Mouse (Mus musculus): ENCODE data around the gene Hcrtr1. TPM values are rescaled to one million over a fixed set of nuclear protein-coding genes. Genes with fewer than 3 reads are reported as not detected.

Hcrtr1 gene
- polyA plus RNA-seq, 1 experiment from 2014 or later: 1.7 TPM

- WGBS: 3% methylated on average over 6 of the region's 6 CpGs
These were observed 37.0 kb downstream of the Hcrtr1 start, which contains the start of gene Pef1 for GRCm38 (mm10) chr4:130102111-130102651. Gene Pef1 (plus strand): TSS chr4:130102558.

GRCm38 (mm10) chr4:130101183-130101582 is 38.0 kb downstream of the Hcrtr1 start:
- no peak; the same call in 1 of the 2 replicates for ATAC-seq (ENCODE audit: low FRiP score)

More at GRCm38 (mm10) chr4:130102111-130102651, 37.0 kb downstream of the Hcrtr1 start, which contains the start of gene Pef1:
- no peak for ATAC-seq (ENCODE audit: low FRiP score)
- Histone ChIP-seq H3K36me3 (replicated peaks; ENCODE audit: control insufficient read depth, insufficient read depth) (no peaks in the 10 kb centered on the region), H3K4me2 (replicated peaks) (no peak within 1 kb of the TSS), H3K27me3 (ENCODE audit: control insufficient read depth, insufficient read depth, low read length) (no peaks in the 10 kb centered on the region; the same call in 1 of the 2 replicates), H3K27ac (no peak within 1 kb of the TSS), H3K9me3 (ENCODE audit: control insufficient read depth, low read length) (no peaks in the 10 kb centered on the region), H3K4me3 (replicated peaks; ENCODE audit: low read length) (no peak within 1 kb of the TSS), H3K9ac (no peak within 1 kb of the TSS), H3K4me1 (replicated peaks; ENCODE audit: control insufficient read depth, insufficient read depth, low read length) (0 out of 2 replicates have a peak, but pooled peaks cover 5% of the 10 kb centered on the region)
- DNase-seq (ENCODE audit: low spot score): no peak

GRCm38 (mm10) chr4:130095137-130095536 is 44.0 kb downstream of the Hcrtr1 start:
- no peak overlapping the region for H3K9ac ChIP-seq
- 32% methylated on average over 3 of the region's 3 CpGs for WGBS
- ATAC-seq (ENCODE audit: low FRiP score) (no peak), DNase-seq (ENCODE audit: low spot score) (no peak)
- H3K9me3 ChIP-seq (ENCODE audit: control insufficient read depth, low read length): no peaks in the 10 kb centered on the region
- H3K4me2 ChIP-seq (replicated peaks): no peak overlapping the region
- H3K4me1 ChIP-seq (replicated peaks; ENCODE audit: control insufficient read depth, insufficient read depth, low read length): no peaks in the 10 kb centered on the region
- H3K36me3 ChIP-seq (replicated peaks; ENCODE audit: control insufficient read depth, insufficient read depth): no peaks in the 10 kb centered on the region
- H3K27me3 ChIP-seq (ENCODE audit: control insufficient read depth, insufficient read depth, low read length): no peaks in the 10 kb centered on the region; the same call in 1 of the 2 replicates
- H3K27ac ChIP-seq: no peak overlapping the region
- H3K4me3 ChIP-seq (replicated peaks; ENCODE audit: low read length): no peak overlapping the region

More at GRCm38 (mm10) chr4:130101183-130101582, 38.0 kb downstream of the Hcrtr1 start:
- Histone ChIP-seq H3K4me2 (replicated peaks) (no peak overlapping the region), H3K4me3 (replicated peaks; ENCODE audit: low read length) (no peak overlapping the region), H3K27ac (no peak overlapping the region), H3K36me3 (replicated peaks; ENCODE audit: control insufficient read depth, insufficient read depth) (no peaks in the 10 kb centered on the region), H3K27me3 (ENCODE audit: control insufficient read depth, insufficient read depth, low read length) (no peaks in the 10 kb centered on the region; the same call in 1 of the 2 replicates), H3K9ac (no peak overlapping the region), H3K9me3 (ENCODE audit: control insufficient read depth, low read length) (no peaks in the 10 kb centered on the region), H3K4me1 (replicated peaks; ENCODE audit: control insufficient read depth, insufficient read depth, low read length) (no peaks in the 10 kb centered on the region)
- DNase-seq (ENCODE audit: low spot score): no peak
- 27% methylated on average over 8 of the region's 8 CpGs for WGBS

DNA sequence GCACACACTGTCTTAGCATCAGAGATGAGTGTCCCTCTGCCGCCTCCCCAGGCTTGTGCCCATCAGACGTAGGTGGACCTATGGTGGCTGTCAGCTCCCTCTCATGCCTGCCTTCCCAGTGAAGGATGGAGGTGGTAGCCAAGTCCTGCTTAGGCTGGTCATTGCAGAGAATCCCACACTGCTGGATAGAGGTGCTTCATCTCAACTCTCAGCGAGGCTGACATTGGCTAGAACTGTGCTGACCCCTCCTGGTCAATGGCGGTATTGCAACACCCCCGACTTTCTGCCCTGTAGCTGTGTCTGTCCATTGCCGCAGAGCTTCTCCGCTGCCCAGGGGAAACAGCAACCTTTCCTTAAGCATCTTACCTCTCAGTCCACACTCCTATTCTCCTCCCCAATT is 51.9 kb downstream of the Hcrtr1 start:
- peak; percentile 59 for ATAC-seq (ENCODE audit: low FRiP score)
- 9% methylated on average over 7 of the region's 7 CpGs for WGBS

DNA sequence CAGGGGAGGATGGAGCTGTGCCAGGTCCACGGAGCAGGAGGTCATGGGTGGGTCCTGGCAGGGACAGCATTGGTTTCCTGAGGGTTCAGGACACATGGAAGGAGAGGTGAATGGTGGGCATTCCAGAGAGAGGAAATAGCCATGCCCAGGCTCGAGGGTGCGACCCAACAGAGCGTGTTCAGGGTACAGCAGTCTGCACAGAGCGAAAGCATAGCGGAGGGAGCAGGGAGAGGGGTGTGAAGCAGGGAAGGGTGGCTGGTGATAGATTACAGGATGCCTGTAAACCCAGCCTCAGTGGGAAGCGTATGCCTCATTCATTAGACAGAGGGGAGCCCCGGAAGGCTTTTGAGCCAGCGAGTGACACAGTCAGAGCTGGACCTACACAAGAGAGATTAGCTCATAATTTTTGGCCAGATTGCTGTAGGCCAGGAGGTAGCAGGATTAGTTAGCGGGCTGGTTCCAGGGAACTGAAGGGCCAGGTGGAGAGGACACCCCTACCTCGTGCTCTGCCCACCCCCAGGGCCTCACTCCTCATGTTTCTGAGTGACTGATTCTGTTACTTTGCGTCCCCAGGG is 53.8 kb downstream of the Hcrtr1 start:
- H3K9ac ChIP-seq: no peak overlapping the region
- ATAC-seq (ENCODE audit: low FRiP score): no peak
- no peak overlapping the region for H3K4me3 ChIP-seq (replicated peaks; ENCODE audit: low read length)

More for the DNA sequence above, 51.9 kb downstream of the Hcrtr1 start:
- DNase-seq (ENCODE audit: low spot score): peak; percentile 97
- no peak overlapping the region for H3K4me2 ChIP-seq (replicated peaks)
- H3K27me3 ChIP-seq (ENCODE audit: control insufficient read depth, insufficient read depth, low read length): peaks cover 13% of the 10 kb centered on the region
- no peaks in the 10 kb centered on the region for H3K36me3 ChIP-seq (replicated peaks; ENCODE audit: control insufficient read depth, insufficient read depth)
- no peak overlapping the region for H3K4me3 ChIP-seq (replicated peaks; ENCODE audit: low read length)
- H3K9me3 ChIP-seq (ENCODE audit: control insufficient read depth, low read length): no peaks in the 10 kb centered on the region
- H3K27ac ChIP-seq: no peak overlapping the region
- no peak overlapping the region for H3K9ac ChIP-seq
- no peaks in the 10 kb centered on the region for H3K4me1 ChIP-seq (replicated peaks; ENCODE audit: control insufficient read depth, insufficient read depth, low read length)

DNA sequence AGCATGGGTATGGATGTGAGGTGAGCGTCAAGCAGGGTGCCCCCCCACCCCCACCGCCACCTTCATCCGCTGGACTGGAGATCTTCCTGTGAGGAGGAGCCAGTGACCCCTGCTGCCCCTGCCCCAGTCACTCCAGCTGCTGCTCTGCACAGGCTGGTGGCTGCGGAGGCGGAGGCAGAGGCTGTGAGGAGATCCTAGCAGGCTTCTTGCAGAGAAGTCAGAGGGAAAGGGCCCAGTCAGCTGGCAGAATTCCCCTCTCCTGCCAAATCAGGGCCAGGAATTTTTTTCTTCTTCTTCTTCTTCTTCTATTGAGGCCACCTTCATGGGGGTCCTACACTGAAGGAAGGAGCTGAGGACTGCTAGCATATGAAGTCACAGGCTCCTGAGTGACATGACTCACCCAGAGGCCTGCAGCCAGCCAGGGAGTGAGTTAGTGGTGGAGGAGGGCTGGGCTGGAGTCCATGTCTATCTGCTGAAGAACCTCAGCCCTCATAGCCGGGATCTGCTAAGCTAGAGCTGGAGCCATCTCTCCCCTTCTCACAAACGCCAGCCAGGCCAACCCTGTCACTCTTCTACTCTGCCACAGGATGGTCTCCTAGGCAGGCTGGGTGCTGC is 54.7 kb downstream of the Hcrtr1 start:
- no peak overlapping the region for H3K4me3 ChIP-seq (replicated peaks; ENCODE audit: low read length)
- H3K4me1 ChIP-seq (replicated peaks; ENCODE audit: control insufficient read depth, insufficient read depth, low read length): peaks cover 7% of the 10 kb centered on the region; the same call in 1 of the 2 replicates
- no peaks in the 10 kb centered on the region for H3K36me3 ChIP-seq (replicated peaks; ENCODE audit: control insufficient read depth, insufficient read depth)
- no peak overlapping the region for H3K4me2 ChIP-seq (replicated peaks)
- H3K9me3 ChIP-seq (ENCODE audit: control insufficient read depth, low read length): no peaks in the 10 kb centered on the region
- no peak for DNase-seq (ENCODE audit: low spot score)
- ATAC-seq (ENCODE audit: low FRiP score): no peak
- WGBS: 36% methylated on average over 7 of the region's 7 CpGs
- no peak overlapping the region for H3K27ac ChIP-seq
- peaks cover 13% of the 10 kb centered on the region for H3K27me3 ChIP-seq (ENCODE audit: control insufficient read depth, insufficient read depth, low read length)
- no peak overlapping the region for H3K9ac ChIP-seq

More for the DNA sequence above, 53.8 kb downstream of the Hcrtr1 start:
- H3K4me1 ChIP-seq (replicated peaks; ENCODE audit: control insufficient read depth, insufficient read depth, low read length): peaks cover 5% of the 10 kb centered on the region; the same call in 1 of the 2 replicates
- H3K27me3 ChIP-seq (ENCODE audit: control insufficient read depth, insufficient read depth, low read length): peaks cover 13% of the 10 kb centered on the region
- no peak for DNase-seq (ENCODE audit: low spot score)
- no peaks in the 10 kb centered on the region for H3K36me3 ChIP-seq (replicated peaks; ENCODE audit: control insufficient read depth, insufficient read depth)
- H3K4me2 ChIP-seq (replicated peaks): no peak overlapping the region
- no peak overlapping the region for H3K27ac ChIP-seq
- no peaks in the 10 kb centered on the region for H3K9me3 ChIP-seq (ENCODE audit: control insufficient read depth, low read length)
- WGBS: 71% methylated on average over 12 of the region's 12 CpGs

DNA sequence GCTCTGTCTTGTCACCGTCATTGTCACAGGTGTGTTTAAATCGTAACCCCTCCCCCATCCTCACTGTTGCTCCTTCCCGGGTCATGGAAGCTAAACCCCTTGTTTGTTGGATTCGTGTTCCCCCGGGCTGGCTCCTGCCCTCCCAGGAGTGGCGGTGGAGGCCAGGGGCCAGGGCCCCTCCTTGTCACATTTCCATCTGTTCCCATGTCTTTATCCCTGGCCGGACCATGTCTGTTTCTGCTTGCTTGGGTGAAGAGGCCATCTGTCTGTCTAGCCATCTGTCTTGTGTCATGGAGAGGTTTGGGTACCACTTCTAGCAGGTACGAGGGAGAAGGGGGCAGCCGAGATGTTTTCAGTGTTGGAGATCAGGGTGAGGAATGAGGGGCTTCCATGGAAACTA is 56.9 kb downstream of the Hcrtr1 start:
- Histone ChIP-seq H3K9me3 (ENCODE audit: control insufficient read depth, low read length) (no peaks in the 10 kb centered on the region), H3K36me3 (replicated peaks; ENCODE audit: control insufficient read depth, insufficient read depth) (no peaks in the 10 kb centered on the region), H3K27ac (no peak overlapping the region), H3K27me3 (ENCODE audit: control insufficient read depth, insufficient read depth, low read length) (peaks cover under 1% of the 10 kb centered on the region), H3K4me1 (replicated peaks; ENCODE audit: control insufficient read depth, insufficient read depth, low read length) (peaks cover 9% of the 10 kb centered on the region; the same call in 1 of the 2 replicates), H3K4me3 (replicated peaks; ENCODE audit: low read length) (no peak overlapping the region), H3K4me2 (replicated peaks) (no peak overlapping the region), H3K9ac (no peak overlapping the region)
- ATAC-seq (ENCODE audit: low FRiP score): no peak
- DNase-seq (ENCODE audit: low spot score): no peak
- 51% methylated on average over 9 of the region's 9 CpGs for WGBS

DNA sequence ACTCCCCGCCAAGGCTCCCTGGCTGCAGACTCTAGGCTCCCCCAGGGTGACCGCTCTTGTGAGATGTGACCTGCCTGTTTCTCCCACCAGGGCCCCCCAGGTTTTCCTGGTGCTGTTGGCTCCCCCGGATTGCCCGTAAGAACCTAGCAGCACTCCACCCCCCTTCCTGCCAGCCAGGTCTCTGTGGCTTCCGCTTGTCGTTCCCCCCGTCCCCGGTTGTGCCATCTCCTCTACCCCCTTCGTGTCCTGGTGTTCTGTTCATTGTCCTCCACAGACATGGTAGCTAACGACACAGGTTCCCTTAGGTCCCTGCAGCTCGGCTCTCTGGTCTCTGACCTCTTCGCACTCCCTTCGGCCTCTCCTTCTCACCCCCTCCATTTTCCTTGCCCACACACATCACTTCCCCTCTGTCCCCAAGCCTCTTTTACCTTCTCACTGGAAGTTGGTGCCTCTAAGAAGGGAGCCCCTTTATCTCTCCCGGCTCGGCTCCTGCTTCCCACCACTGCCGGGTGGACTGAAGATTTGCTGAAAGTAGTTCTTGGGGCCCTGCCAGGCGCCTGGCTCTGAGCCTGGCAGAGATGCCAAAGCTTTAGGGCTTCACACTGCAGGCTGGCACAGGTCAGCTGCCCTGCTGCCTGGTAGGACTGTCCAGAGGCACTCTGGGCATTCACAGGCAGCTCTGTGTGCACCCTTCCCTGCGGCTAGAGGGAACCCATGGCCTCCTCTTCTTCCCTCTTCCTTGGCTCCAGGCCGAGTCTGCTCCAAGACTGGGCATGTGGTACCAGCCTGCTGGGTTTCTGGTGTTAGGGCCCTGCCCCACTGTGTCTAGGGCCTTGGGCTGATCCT is 57.6 kb downstream of the Hcrtr1 start:
- Histone ChIP-seq H3K4me1 (replicated peaks; ENCODE audit: control insufficient read depth, insufficient read depth, low read length) (peaks cover 16% of the 10 kb centered on the region; the same call in 1 of the 2 replicates), H3K27ac (no peak overlapping the region)

More for the DNA sequence above, 57.6 kb downstream of the Hcrtr1 start:
- Histone ChIP-seq H3K4me2 (replicated peaks) (no peak overlapping the region), H3K36me3 (replicated peaks; ENCODE audit: control insufficient read depth, insufficient read depth) (no peaks in the 10 kb centered on the region), H3K4me3 (replicated peaks; ENCODE audit: low read length) (no peak overlapping the region), H3K27me3 (ENCODE audit: control insufficient read depth, insufficient read depth, low read length) (peaks cover 3% of the 10 kb centered on the region), H3K9me3 (ENCODE audit: control insufficient read depth, low read length) (no peaks in the 10 kb centered on the region), H3K9ac (no peak overlapping the region)
- DNase-seq (ENCODE audit: low spot score) (peak; percentile 68), ATAC-seq (ENCODE audit: low FRiP score) (peak; percentile 68; the same call in 1 of the 2 replicates)
- WGBS: 67% methylated on average over 19 of the region's 19 CpGs

All from hindbrain, embryonic 14.5 days (tissue).